Mouse (Mus musculus): ENCODE results near the gene Car2.

Car2 gene

GRCm38 (mm10) chr3:14878749-14879223, 7.3 kb upstream of the Car2 start:
- no peak for DNase-seq (ENCODE audit: low spot score)

- no peak for DNase-seq (ENCODE audit: low spot score)
Observed at GRCm38 (mm10) chr3:14879293-14879692, 6.8 kb upstream of the Car2 start.

- no peak for DNase-seq (ENCODE audit: low spot score)
Observed at GRCm38 (mm10) chr3:14880277-14880676, 5.8 kb upstream of the Car2 start.

- DNase-seq (ENCODE audit: low spot score) = no peak
Observed at GRCm38 (mm10) chr3:14882005-14882404, 4.1 kb upstream of the Car2 start.

GRCm38 (mm10) chr3:14882756-14883155, 3.3 kb upstream of the Car2 start:
- no peak for DNase-seq (ENCODE audit: low spot score)

- DNase-seq (ENCODE audit: low spot score) = no peak
Observed at GRCm38 (mm10) chr3:14884826-14885225, 1.2 kb upstream of the Car2 start.

- peak; percentile 27 for DNase-seq (ENCODE audit: low spot score)
Observed at GRCm38 (mm10) chr3:14887134-14887666, 1.1 kb downstream of the Car2 start.

GRCm38 (mm10) chr3:14887686-14888295, 1.7 kb downstream of the Car2 start:
- peak; percentile 39 for DNase-seq (ENCODE audit: low spot score)

GRCm38 (mm10) chr3:14888549-14888948, 2.5 kb downstream of the Car2 start:
- DNase-seq (ENCODE audit: low spot score) = peak; percentile 58

- DNase-seq (ENCODE audit: low spot score) = no peak
Observed at GRCm38 (mm10) chr3:14889085-14889484, 3.0 kb downstream of the Car2 start.

- DNase-seq (ENCODE audit: low spot score) = no peak
Observed at GRCm38 (mm10) chr3:14889716-14890409, 3.8 kb downstream of the Car2 start.

GRCm38 (mm10) chr3:14892991-14893390, 6.9 kb downstream of the Car2 start:
- no peak for DNase-seq (ENCODE audit: low spot score)

- DNase-seq (ENCODE audit: low spot score) = no peak
Observed at GRCm38 (mm10) chr3:14893700-14894099, 7.6 kb downstream of the Car2 start.

GRCm38 (mm10) chr3:14895333-14895732, 9.3 kb downstream of the Car2 start:
- DNase-seq (ENCODE audit: low spot score) = no peak

GRCm38 (mm10) chr3:14897770-14898169, 11.7 kb downstream of the Car2 start:
- DNase-seq (ENCODE audit: low spot score) = no peak

- no peak for DNase-seq (ENCODE audit: low spot score)
Observed at GRCm38 (mm10) chr3:14903380-14903779, 17.3 kb downstream of the Car2 start.

GRCm38 (mm10) chr3:14904165-14904564, 18.1 kb downstream of the Car2 start:
- DNase-seq (ENCODE audit: low spot score) = no peak

- no peak for DNase-seq (ENCODE audit: low spot score)
Observed at GRCm38 (mm10) chr3:14907271-14907670, 21.2 kb downstream of the Car2 start.

- DNase-seq (ENCODE audit: low spot score) = no peak
Observed at GRCm38 (mm10) chr3:14911992-14912582, 26.0 kb downstream of the Car2 start.

GRCm38 (mm10) chr3:14913774-14914173, 27.7 kb downstream of the Car2 start:
- DNase-seq (ENCODE audit: low spot score) = no peak

- DNase-seq (ENCODE audit: low spot score) = no peak
Observed at GRCm38 (mm10) chr3:14915355-14915754, 29.3 kb downstream of the Car2 start.

- no peak for DNase-seq (ENCODE audit: low spot score)
Observed at GRCm38 (mm10) chr3:14917261-14917660, 31.2 kb downstream of the Car2 start.

- DNase-seq (ENCODE audit: low spot score) = no peak
Observed at GRCm38 (mm10) chr3:14944706-14945105, 58.6 kb downstream of the Car2 start.

Data from retina, embryonic 14.5 days (tissue).